Mouse (Mus musculus): Measurements from ENCODE around the gene Dhrs1. TPM values are rescaled to one million over a fixed set of nuclear protein-coding genes. Genes with fewer than 3 reads are reported as not detected.

Gene Dhrs1
- polyA plus RNA-seq (2012; rRNA removed): 67.1 and 88.2 TPM in 2 replicates

- peak; percentile 93 for DNase-seq (ENCODE audit: low read depth)
- TF ChIP-seq CTCF (IDR thresholded peaks at IDR 0.05; ENCODE audit: borderline replicate concordance, extremely low read depth, insufficient read depth, insufficient read length) (no peak), POLR2A (IDR thresholded peaks at IDR 0.05; ENCODE audit: borderline replicate concordance, extremely low read depth, insufficient read depth, insufficient read length, poor library complexity, severe bottlenecking) (0 out of 2 replicates have a peak, but pooled peaks have one; percentile 49)
These were observed at the start of gene Dhrs1, which contains the start of gene Nop9 for GRCm38 (mm10) chr14:55745180-55745860. Gene Dhrs1 (minus strand): TSS chr14:55745690. Gene Nop9 (plus strand): TSS chr14:55745693.

GRCm38 (mm10) chr14:55793946-55794345 is 48.5 kb upstream of the Dhrs1 start:
- no peak for DNase-seq (ENCODE audit: low read depth)
- TF ChIP-seq CTCF (IDR thresholded peaks at IDR 0.05; ENCODE audit: borderline replicate concordance, extremely low read depth, insufficient read depth, insufficient read length): no peak

- TF ChIP-seq POLR2A (IDR thresholded peaks at IDR 0.05; ENCODE audit: borderline replicate concordance, extremely low read depth, insufficient read depth, insufficient read length, poor library complexity, severe bottlenecking): no peak
- no peak for TF ChIP-seq CTCF (IDR thresholded peaks at IDR 0.05; ENCODE audit: borderline replicate concordance, extremely low read depth, insufficient read depth, insufficient read length)
- DNase-seq (ENCODE audit: low read depth): no peak
These were observed 48.0 kb upstream of the Dhrs1 start for GRCm38 (mm10) chr14:55793461-55793860.

- no peak for DNase-seq (ENCODE audit: low read depth)
- TF ChIP-seq POLR2A (IDR thresholded peaks at IDR 0.05; ENCODE audit: borderline replicate concordance, extremely low read depth, insufficient read depth, insufficient read length, poor library complexity, severe bottlenecking) (no peak), CTCF (IDR thresholded peaks at IDR 0.05; ENCODE audit: borderline replicate concordance, extremely low read depth, insufficient read depth, insufficient read length) (no peak)
These were observed 43.0 kb upstream of the Dhrs1 start, which contains the start of gene Ripk3 for GRCm38 (mm10) chr14:55788256-55789050. Gene Ripk3 (minus strand): TSS chr14:55788865.

- TF ChIP-seq CTCF (IDR thresholded peaks at IDR 0.05; ENCODE audit: borderline replicate concordance, extremely low read depth, insufficient read depth, insufficient read length) (no peak), POLR2A (IDR thresholded peaks at IDR 0.05; ENCODE audit: borderline replicate concordance, extremely low read depth, insufficient read depth, insufficient read length, poor library complexity, severe bottlenecking) (no peak)
- no peak for DNase-seq (ENCODE audit: low read depth)
These were observed 42.2 kb upstream of the Dhrs1 start for GRCm38 (mm10) chr14:55787731-55788130.

- TF ChIP-seq CTCF (IDR thresholded peaks at IDR 0.05; ENCODE audit: borderline replicate concordance, extremely low read depth, insufficient read depth, insufficient read length) (peak; percentile 12; the same call in 1 of the 2 replicates), POLR2A (IDR thresholded peaks at IDR 0.05; ENCODE audit: borderline replicate concordance, extremely low read depth, insufficient read depth, insufficient read length, poor library complexity, severe bottlenecking) (no peak)
These were observed 39.7 kb upstream of the Dhrs1 start for GRCm38 (mm10) chr14:55785195-55785594.

GRCm38 (mm10) chr14:55783958-55784235 is 38.4 kb upstream of the Dhrs1 start, which contains the start of gene Adcy4:
Gene Adcy4 (minus strand): TSS chr14:55784095.
- no peak for DNase-seq (ENCODE audit: low read depth)
- TF ChIP-seq POLR2A (IDR thresholded peaks at IDR 0.05; ENCODE audit: borderline replicate concordance, extremely low read depth, insufficient read depth, insufficient read length, poor library complexity, severe bottlenecking) (no peak), CTCF (IDR thresholded peaks at IDR 0.05; ENCODE audit: borderline replicate concordance, extremely low read depth, insufficient read depth, insufficient read length) (no peak)

More at GRCm38 (mm10) chr14:55785195-55785594, 39.7 kb upstream of the Dhrs1 start:
- DNase-seq (ENCODE audit: low read depth): no peak

GRCm38 (mm10) chr14:55783171-55783957 is 37.9 kb upstream of the Dhrs1 start:
- TF ChIP-seq POLR2A (IDR thresholded peaks at IDR 0.05; ENCODE audit: borderline replicate concordance, extremely low read depth, insufficient read depth, insufficient read length, poor library complexity, severe bottlenecking): no peak
- no peak for TF ChIP-seq CTCF (IDR thresholded peaks at IDR 0.05; ENCODE audit: borderline replicate concordance, extremely low read depth, insufficient read depth, insufficient read length)
- DNase-seq (ENCODE audit: low read depth): peak; percentile 35

- DNase-seq (ENCODE audit: low read depth): no peak
- TF ChIP-seq POLR2A (IDR thresholded peaks at IDR 0.05; ENCODE audit: borderline replicate concordance, extremely low read depth, insufficient read depth, insufficient read length, poor library complexity, severe bottlenecking): no peak
- no peak for TF ChIP-seq CTCF (IDR thresholded peaks at IDR 0.05; ENCODE audit: borderline replicate concordance, extremely low read depth, insufficient read depth, insufficient read length)
These were observed 37.0 kb upstream of the Dhrs1 start for GRCm38 (mm10) chr14:55782361-55782960.

GRCm38 (mm10) chr14:55781310-55781709 is 35.8 kb upstream of the Dhrs1 start:
- DNase-seq (ENCODE audit: low read depth): peak; percentile 90
- TF ChIP-seq CTCF (IDR thresholded peaks at IDR 0.05; ENCODE audit: borderline replicate concordance, extremely low read depth, insufficient read depth, insufficient read length) (peak; percentile 96), POLR2A (IDR thresholded peaks at IDR 0.05; ENCODE audit: borderline replicate concordance, extremely low read depth, insufficient read depth, insufficient read length, poor library complexity, severe bottlenecking) (no peak)

- TF ChIP-seq POLR2A (IDR thresholded peaks at IDR 0.05; ENCODE audit: borderline replicate concordance, extremely low read depth, insufficient read depth, insufficient read length, poor library complexity, severe bottlenecking) (no peak), CTCF (IDR thresholded peaks at IDR 0.05; ENCODE audit: borderline replicate concordance, extremely low read depth, insufficient read depth, insufficient read length) (no peak)
These were observed 35.2 kb upstream of the Dhrs1 start for GRCm38 (mm10) chr14:55780736-55781135.

More at GRCm38 (mm10) chr14:55780736-55781135, 35.2 kb upstream of the Dhrs1 start:
- no peak for DNase-seq (ENCODE audit: low read depth)
